Mouse (Mus musculus) pancreas, adult 10 weeks (tissue): Measurements from ENCODE around the gene Slc25a4. TPM values are rescaled to one million over a fixed set of nuclear protein-coding genes. Genes with fewer than 3 reads are reported as not detected.

Source experiments
- polyA plus RNA-seq: library from polyadenylated mRNA; stranded (reverse); fragments of 350-450 nt; fragmentation: Illumina TruSeq; extraction: RNeasy Lipid Tissue Mini Kit (QIAGEN cat#74804); gene quantifications from one replicate; pipeline ENCODE4 v1.2.3, GENCODE M21; 2015; ENCODE audit warnings: low read depth, low replicate concordance; ENCODE audit not compliant: insufficient read depth

Gene Slc25a4
- 22.7 TPM for polyA plus RNA-seq

DNA sequence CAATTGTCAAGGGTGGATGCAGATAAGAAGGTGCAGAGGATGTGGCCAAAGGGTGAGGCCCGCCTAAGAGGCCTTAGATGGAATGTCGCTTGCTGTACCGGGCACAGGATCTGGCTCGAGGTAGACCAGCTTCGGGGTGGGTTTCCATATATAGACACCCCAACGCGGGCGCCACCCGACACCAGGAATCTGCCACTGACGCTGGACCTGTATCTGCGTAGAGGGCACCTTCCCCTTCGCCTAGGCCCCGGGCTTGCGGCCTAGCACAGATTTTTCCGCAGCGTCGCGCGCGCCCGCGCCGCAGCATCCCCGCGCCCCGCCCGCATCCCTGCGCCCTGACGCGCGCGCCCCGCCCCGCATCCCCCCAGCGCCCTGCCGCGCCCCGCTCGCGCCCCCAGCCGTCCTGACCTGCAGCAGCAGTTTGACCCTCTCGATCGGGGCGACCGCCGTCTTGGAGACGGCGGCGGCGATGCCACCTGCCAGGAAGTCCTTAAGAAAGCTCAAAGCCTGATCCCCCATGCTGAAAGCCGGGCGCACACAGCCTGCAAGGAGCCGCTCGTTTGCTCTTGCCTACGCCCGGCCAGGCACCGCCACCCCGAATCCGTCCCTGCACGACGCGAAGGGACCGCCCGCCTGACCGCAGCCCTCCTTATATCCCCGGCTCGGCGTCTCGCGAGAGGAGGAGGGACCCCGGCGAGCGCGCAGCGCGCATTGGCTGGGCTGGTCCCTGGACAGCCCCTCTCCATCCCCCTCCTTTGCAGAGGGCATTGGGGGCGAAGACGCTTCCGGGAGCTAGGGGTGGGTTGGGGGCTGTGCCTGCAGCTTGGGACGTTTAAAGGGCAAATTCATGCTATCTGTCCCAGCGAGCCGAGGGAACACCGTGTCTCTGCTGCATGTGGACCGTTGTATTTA is at the start of gene Slc25a4:
Slc25a4 (minus strand) TSS at position 881 of the 912 bp plus-strand sequence.

Other genes starting within 250 kb of the Slc25a4 start
- gene 1700029J07Rik, start 236.0 kb downstream of the Slc25a4 start, polyA plus RNA-seq = 3.3 TPM
- 14.1 TPM for gene Ufsp2, start 235.8 kb downstream of the Slc25a4 start, polyA plus RNA-seq
- not detected for gene Lrp2bp, start 212.0 kb downstream of the Slc25a4 start, polyA plus RNA-seq
- gene Ankrd37, start 205.6 kb downstream of the Slc25a4 start, polyA plus RNA-seq = 5.2 TPM
- gene Cfap97, start 59.5 kb downstream of the Slc25a4 start, polyA plus RNA-seq = 2.7 TPM
- gene Snx25, start 59.1 kb downstream of the Slc25a4 start, polyA plus RNA-seq = 3.6 TPM
- not detected for gene Helt, start 83.4 kb upstream of the Slc25a4 start, polyA plus RNA-seq